Mouse (Mus musculus) heart, embryonic 10.5 days (tissue): ENCODE results near the gene Dag1. TPM values are rescaled to one million over a fixed set of nuclear protein-coding genes. Genes with fewer than 3 reads are reported as not detected.
"Not testable (repeated sequence)": the region's sequence is repeated elsewhere in the genome, so short reads cannot be mapped to it uniquely, and the experiment has no call there.

Experiments
- DNase-seq: peaks from one replicate; pipeline ENCODE4 v3.0.0-alpha.2; 2017; ENCODE audit warnings: low spot score
- H3K27ac ChIP-seq: fragments of 300-500 bp; sonication (generic); 2 replicates; pipeline ENCODE4 v1.5.1; 2016; ENCODE audit warnings: mild to moderate bottlenecking
- H3K27me3 ChIP-seq: fragments of 300-500 bp; sonication (generic); 2 replicates; pipeline ENCODE4 v1.6.1; 2016; ENCODE audit warnings: mild to moderate bottlenecking; ENCODE audit not compliant: poor library complexity, insufficient read depth, severe bottlenecking
- H3K36me3 ChIP-seq: fragments of 300-500 bp; sonication (generic); 2 replicates; pipeline ENCODE4 v1.6.1; 2016; ENCODE audit warnings: mild to moderate bottlenecking, moderate library complexity
- H3K4me1 ChIP-seq: fragments of 300-500 bp; sonication (generic); 2 replicates; pipeline ENCODE4 v1.6.1; 2016; ENCODE audit warnings: mild to moderate bottlenecking
- H3K4me3 ChIP-seq: fragments of 300-500 bp; sonication (generic); 2 replicates; pipeline ENCODE4 v1.5.1; 2016; ENCODE audit warnings: mild to moderate bottlenecking, moderate library complexity
- H3K9me3 ChIP-seq: fragments of 300-500 bp; sonication (generic); 2 replicates; pipeline ENCODE4 v1.6.1; 2016; ENCODE audit warnings: mild to moderate bottlenecking, moderate library complexity
- WGBS: fragments of 180-500 bp; shearing (Covaris S2); methylation state at CpG from one replicate; pipeline ENCODE4 v1.1.7; 2016; 5-methylcytosine and 5-hydroxymethylcytosine counted together
- polyA plus RNA-seq: library from polyadenylated mRNA; unstranded; fragments of >200 nt; fragmentation: Nextera tagmentation; extraction: Ambion mirVana; gene quantifications from 2 replicates; pipeline ENCODE4 v1.2.1, GENCODE M21; 2016

Dag1 gene
- polyA plus RNA-seq, 1 experiment from 2014 or later, result 128 TPM

GRCm38 (mm10) chr9:108289347-108289746 is 25.6 kb upstream of the Dag1 start:
- H3K4me3 ChIP-seq, result peak overlapping the region; percentile 72; the same call in 1 of the 2 replicates
- peak overlapping the region; percentile 86; the same call in 1 of the 2 replicates for H3K27ac ChIP-seq
- no peak for DNase-seq
- no peaks in the 10 kb centered on the region for H3K27me3 ChIP-seq
- peaks cover 5% of the 10 kb centered on the region for H3K4me1 ChIP-seq
- no peaks in the 10 kb centered on the region for H3K9me3 ChIP-seq
- H3K36me3 ChIP-seq, result peaks cover 8% of the 10 kb centered on the region; the same call in 1 of the 2 replicates
- 53% methylated on average over 2 of the region's 2 CpGs for WGBS

GRCm38 (mm10) chr9:108287526-108288238 is 23.9 kb upstream of the Dag1 start:
- H3K9me3 ChIP-seq, H3K4me3 ChIP-seq, H3K27me3 ChIP-seq, H3K4me1 ChIP-seq, DNase-seq, H3K36me3 ChIP-seq, H3K27ac ChIP-seq: not testable (repeated sequence)
- 77% methylated on average over 6 of the region's 6 CpGs for WGBS

- peaks cover 8% of the 10 kb centered on the region; the same call in 1 of the 2 replicates for H3K4me1 ChIP-seq
- WGBS, result 10% methylated on average over 6 of the region's 6 CpGs
- H3K36me3 ChIP-seq, result no peaks in the 10 kb centered on the region
- no peak for DNase-seq
- no peak overlapping the region for H3K4me3 ChIP-seq
- no peak overlapping the region for H3K27ac ChIP-seq
- H3K27me3 ChIP-seq, result no peaks in the 10 kb centered on the region
- H3K9me3 ChIP-seq, result no peaks in the 10 kb centered on the region
Observed at GRCm38 (mm10) chr9:108284410-108284809, 20.7 kb upstream of the Dag1 start.

GRCm38 (mm10) chr9:108280071-108280828 is 16.5 kb upstream of the Dag1 start:
- peaks cover 13% of the 10 kb centered on the region for H3K4me1 ChIP-seq
- H3K27me3 ChIP-seq, result no peaks in the 10 kb centered on the region
- H3K9me3 ChIP-seq, result no peaks in the 10 kb centered on the region
- DNase-seq, result no peak
- H3K27ac ChIP-seq, result peak overlapping the region; percentile 42; the same call in 1 of the 2 replicates
- no peaks in the 10 kb centered on the region for H3K36me3 ChIP-seq
- H3K4me3 ChIP-seq, result no peak overlapping the region
- whole genome bisulfite sequencing, result 34% methylated on average over 8 of the region's 8 CpGs

GRCm38 (mm10) chr9:108278697-108279450 is 15.1 kb upstream of the Dag1 start:
- no peaks in the 10 kb centered on the region for H3K27me3 ChIP-seq
- H3K36me3 ChIP-seq, result no peaks in the 10 kb centered on the region
- no peak overlapping the region for H3K4me3 ChIP-seq
- peaks cover 24% of the 10 kb centered on the region for H3K4me1 ChIP-seq
- H3K9me3 ChIP-seq, result no peaks in the 10 kb centered on the region
- 70% methylated on average over 10 of the region's 10 CpGs for WGBS
- H3K27ac ChIP-seq, result no peak overlapping the region
- no peak for DNase-seq

GRCm38 (mm10) chr9:108275331-108275659 is 11.5 kb upstream of the Dag1 start:
- Histone ChIP-seq H3K9me3 (no peaks in the 10 kb centered on the region), H3K27ac (peak overlapping the region; percentile 76), H3K27me3 (no peaks in the 10 kb centered on the region), H3K36me3 (no peaks in the 10 kb centered on the region), H3K4me3 (no peak overlapping the region), H3K4me1 (peaks cover 41% of the 10 kb centered on the region)
- WGBS, result 21% methylated on average over 6 of the region's 6 CpGs
- DNase-seq, result no peak

- H3K9me3 ChIP-seq, result no peaks in the 10 kb centered on the region
- H3K36me3 ChIP-seq, result no peaks in the 10 kb centered on the region
- DNase-seq, result no peak
- no peak overlapping the region for H3K4me3 ChIP-seq
- H3K27me3 ChIP-seq, result no peaks in the 10 kb centered on the region
- H3K4me1 ChIP-seq, result peaks cover 36% of the 10 kb centered on the region
- WGBS, result 70% methylated on average over 5 of the region's 5 CpGs
- peak overlapping the region; percentile 76 for H3K27ac ChIP-seq
Observed at GRCm38 (mm10) chr9:108274476-108275330, 10.9 kb upstream of the Dag1 start.

- Histone ChIP-seq H3K36me3 (no peaks in the 10 kb centered on the region), H3K27me3 (no peaks in the 10 kb centered on the region), H3K4me1 (peaks cover 44% of the 10 kb centered on the region), H3K4me3 (no peak overlapping the region), H3K27ac (no peak overlapping the region), H3K9me3 (no peaks in the 10 kb centered on the region)
- DNase-seq, result no peak
- 81% methylated on average over 4 of the region's 4 CpGs for WGBS
Observed at GRCm38 (mm10) chr9:108273485-108273884, 9.7 kb upstream of the Dag1 start.

GRCm38 (mm10) chr9:108272691-108273090 is 8.9 kb upstream of the Dag1 start:
- peak overlapping the region; percentile 65 for H3K27ac ChIP-seq
- whole genome bisulfite sequencing, result 49% methylated on average over 5 of the region's 5 CpGs

GRCm38 (mm10) chr9:108271941-108272340 is 8.2 kb upstream of the Dag1 start:
- H3K9me3 ChIP-seq, result no peaks in the 10 kb centered on the region
- no peaks in the 10 kb centered on the region for H3K36me3 ChIP-seq
- peaks cover 51% of the 10 kb centered on the region for H3K4me1 ChIP-seq
- WGBS, result 18% methylated on average over 2 of the region's 2 CpGs
- H3K27me3 ChIP-seq, result no peaks in the 10 kb centered on the region
- H3K4me3 ChIP-seq, result no peak overlapping the region
- H3K27ac ChIP-seq, result peak overlapping the region; percentile 65; the same call in 1 of the 2 replicates
- DNase-seq, result no peak

More at GRCm38 (mm10) chr9:108272691-108273090, 8.9 kb upstream of the Dag1 start:
- Histone ChIP-seq H3K4me1 (peaks cover 48% of the 10 kb centered on the region), H3K9me3 (no peaks in the 10 kb centered on the region), H3K4me3 (no peak overlapping the region), H3K36me3 (no peaks in the 10 kb centered on the region), H3K27me3 (no peaks in the 10 kb centered on the region)
- DNase-seq, result no peak

- Histone ChIP-seq H3K4me1 (peaks cover 59% of the 10 kb centered on the region), H3K27ac (0 out of 2 replicates have a peak overlapping the region, but pooled peaks have one; percentile 22)
- not testable (repeated sequence) for H3K27me3 ChIP-seq, H3K36me3 ChIP-seq, H3K9me3 ChIP-seq, H3K4me3 ChIP-seq, DNase-seq
- WGBS, result 69% methylated on average over 7 of the region's 7 CpGs
Observed at GRCm38 (mm10) chr9:108268701-108269100, 4.9 kb upstream of the Dag1 start.

GRCm38 (mm10) chr9:108267691-108268090 is 3.9 kb upstream of the Dag1 start:
- Histone ChIP-seq H3K27ac (peak overlapping the region; percentile 32), H3K36me3 (no peaks in the 10 kb centered on the region), H3K4me1 (peaks cover 57% of the 10 kb centered on the region), H3K4me3 (no peak overlapping the region), H3K27me3 (no peaks in the 10 kb centered on the region), H3K9me3 (no peaks in the 10 kb centered on the region)
- 63% methylated on average over 7 of the region's 7 CpGs for WGBS
- DNase-seq, result no peak
